Mouse (Mus musculus) heart, adult 2 months (tissue): ENCODE measurements at regions not wholly inside any gene's neighbourhood (a gene's known extent, or its start where the extent isn't known, plus 50 kb on each side); places are given as distances from the start of the nearest gene placed in this dataset.
"Not testable (repeated sequence)": the region's sequence is repeated elsewhere in the genome, so short reads cannot be mapped to it uniquely, and the experiment has no call there.

Experiments used
- CTCF ChIP-seq: fragments of 200-600 bp; IDR thresholded peaks from 2 replicates; pipeline ENCODE4 v1.8.1; 2022; ENCODE audit warnings: antibody characterized with exemption, mild to moderate bottlenecking, moderate library complexity
- POLR2A ChIP-seq: fragments of 200-500 bp; IDR thresholded peaks from 2 replicates; pipeline ENCODE4 v1.6.1; 2011; ENCODE audit warnings: mild to moderate bottlenecking, low read depth, low read length, control low read depth; ENCODE audit not compliant: insufficient read depth

DNA sequence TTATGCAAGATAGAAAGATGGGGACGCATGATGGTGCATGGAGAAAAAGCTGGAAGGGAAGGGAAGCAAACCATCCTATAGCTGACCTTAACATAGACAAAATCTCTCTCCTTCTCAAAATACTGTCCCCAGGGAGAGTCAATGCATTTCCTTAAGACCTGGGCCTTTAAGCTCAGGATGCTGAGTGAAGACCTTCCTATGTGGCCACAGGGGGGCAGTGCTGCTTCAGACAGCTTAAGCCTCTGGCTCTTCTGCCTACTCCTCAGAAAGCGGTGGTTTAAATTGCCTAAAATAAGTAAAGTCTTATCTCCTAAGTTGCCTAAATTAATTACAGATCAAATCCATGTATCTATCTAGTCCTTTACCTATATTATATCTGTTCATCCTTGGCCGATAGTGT, 760.4 kb upstream of the Olfr1507 start:
- not testable (repeated sequence) for TF ChIP-seq POLR2A, CTCF
